Mouse (Mus musculus) heart, postnatal 0 days (tissue): Measurements from ENCODE around the gene Vgll4.

ENCODE experiments used
- CTCF ChIP-seq: IDR thresholded peaks from 2 replicates; pipeline ENCODE4 v1.5.1; 2016; ENCODE audit warnings: antibody characterized with exemption, control low read depth, low read depth
- EP300 ChIP-seq: IDR thresholded peaks from 2 replicates; pipeline ENCODE4 v1.6.1; 2016; ENCODE audit warnings: antibody characterized with exemption, low read depth

GRCm38 (mm10) chr6:114842131-114842530 is 127.7 kb downstream of the Vgll4 start:
- no peak for TF ChIP-seq CTCF
- TF ChIP-seq EP300, result no peak
